In the genomic region with DNA sequence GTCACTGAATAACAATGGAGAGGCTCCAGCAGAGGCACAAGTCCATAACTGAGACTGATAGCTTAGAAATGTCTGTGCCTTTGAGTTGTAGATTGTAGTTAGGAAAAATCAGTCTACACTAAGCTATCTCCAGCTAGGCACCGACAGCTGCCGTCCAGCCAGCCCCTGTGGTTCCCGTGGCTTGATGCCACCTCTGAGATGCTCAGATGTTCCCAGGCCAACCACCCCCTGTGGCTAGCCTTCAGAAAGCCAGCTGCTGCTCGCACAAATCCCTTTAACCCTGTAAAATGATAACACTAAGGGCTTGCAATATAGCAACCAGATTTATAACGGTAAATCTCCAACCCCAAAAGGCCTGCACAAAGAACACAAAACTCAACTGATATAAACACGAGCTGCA, we compare ENCODE assay signal across 1 mouse cellular context.
TF ChIP-seq lines count a peak whose summit lies in the region.

No protein-coding gene starts in this region.

TF ChIP-seq in myocyte, 11 proteins besides CTCF, POLR2A, EP300 and RAD21 (continued from another document):
- TF ChIP-seq TCF3 (IDR thresholded peaks at IDR 0.05; ENCODE audit: insufficient read length, low read depth): peak; percentile 95
- TF ChIP-seq CEBPB (IDR thresholded peaks at IDR 0.05; ENCODE audit: insufficient read depth, poor library complexity, severe bottlenecking): 0 out of 2 replicates have a peak, but pooled peaks have one; percentile 18
TF ChIP-seq in myocyte: peak in this region for 5.
